Mouse (Mus musculus): ENCODE data around the gene Unc93b1.

DNA sequence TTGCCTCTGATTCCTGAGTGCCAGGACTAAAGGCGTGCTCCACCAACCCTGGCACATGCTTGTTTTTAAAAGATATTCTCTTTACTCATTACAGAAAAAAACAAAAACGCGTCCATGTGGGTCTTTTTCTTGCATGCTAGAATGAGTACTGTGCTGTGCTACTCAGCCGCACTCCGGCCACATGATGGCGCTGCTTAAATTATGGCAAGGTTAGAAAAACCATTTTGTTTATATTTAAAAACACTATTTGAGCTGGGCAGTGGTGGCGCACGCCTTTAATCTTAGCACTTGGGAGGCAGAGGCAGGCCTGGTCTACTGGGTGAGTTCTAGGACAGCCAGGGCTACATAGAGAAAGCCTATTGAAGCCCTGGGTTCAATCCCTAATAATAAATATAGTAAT lies 44.8 kb upstream of the Unc93b1 start:
- TF ChIP-seq POLR2A (IDR thresholded peaks at IDR 0.05; ENCODE audit: insufficient read depth, low read depth, low read length) (no peak), CTCF (IDR thresholded peaks at IDR 0.05; ENCODE audit: insufficient read depth, low read depth, low read length) (no peak)

Measured in olfactory bulb, adult 2 months (tissue).